Mouse (Mus musculus): ENCODE results near the gene Tcirg1.

- TF ChIP-seq POLR2A (IDR thresholded peaks at IDR 0.05; ENCODE audit: extremely low read depth, insufficient read depth, low read length) (no peak), CTCF (IDR thresholded peaks at IDR 0.05; ENCODE audit: extremely low read depth, insufficient read depth, low read length) (no peak)
Observed at GRCm38 (mm10) chr19:3952099-3952498, 45.2 kb upstream of the Tcirg1 start.
